Mouse (Mus musculus) E14TG2a.4 (cell line): ENCODE measurements around the gene Mex3d.
A peak's percentile ranks its signal among the peaks of the same experiment; 100 is the strongest.

ENCODE experiments used
- H3K27me3 ChIP-seq: 2 replicates; pipeline ENCODE4 v1.6.1; 2014; ENCODE audit warnings: low read length, control low read depth; ENCODE audit not compliant: insufficient read depth
- H3K36me3 ChIP-seq: 2 replicates; pipeline ENCODE4 v1.6.1; 2014; ENCODE audit warnings: low read length, control low read depth; ENCODE audit not compliant: insufficient read depth
- H3K4me1 ChIP-seq: replicated peaks from 2 replicates; pipeline ENCODE4 v1.6.1; 2014; ENCODE audit warnings: low read depth, low read length, control low read depth
- H3K4me3 ChIP-seq: replicated peaks from 2 replicates; pipeline ENCODE4 v1.5.1; 2014; ENCODE audit warnings: mild to moderate bottlenecking, low read length
- H3K9me3 ChIP-seq: 2 replicates; pipeline ENCODE4 v1.6.1; 2014; ENCODE audit warnings: low read length, control low read depth
- CTCF ChIP-seq: conservative IDR thresholded peaks from 2 replicates; pipeline ENCODE4 v1.5.1; 2014; ENCODE audit warnings: low read length
- NANOG ChIP-seq: IDR thresholded peaks from 2 replicates; pipeline ENCODE4 v1.6.1; 2014; ENCODE audit warnings: borderline replicate concordance, low read length, mixed read lengths
- POU5F1 ChIP-seq: IDR thresholded peaks from 2 replicates; pipeline ENCODE4 v1.6.1; 2014; ENCODE audit warnings: low read length, borderline replicate concordance

Mex3d gene

GRCm38 (mm10) chr10:80374063-80374462, 13.4 kb downstream of the Mex3d start:
- H3K4me1 ChIP-seq: peaks cover 38% of the 10 kb centered on the region
- H3K27me3 ChIP-seq: peaks cover 20% of the 10 kb centered on the region
- no peaks in the 10 kb centered on the region for H3K36me3 ChIP-seq
- no peak overlapping the region for H3K4me3 ChIP-seq
- no peaks in the 10 kb centered on the region for H3K9me3 ChIP-seq
- no peak for TF ChIP-seq NANOG
- peak; percentile 60 for TF ChIP-seq CTCF
- TF ChIP-seq POU5F1: no peak

DNA sequence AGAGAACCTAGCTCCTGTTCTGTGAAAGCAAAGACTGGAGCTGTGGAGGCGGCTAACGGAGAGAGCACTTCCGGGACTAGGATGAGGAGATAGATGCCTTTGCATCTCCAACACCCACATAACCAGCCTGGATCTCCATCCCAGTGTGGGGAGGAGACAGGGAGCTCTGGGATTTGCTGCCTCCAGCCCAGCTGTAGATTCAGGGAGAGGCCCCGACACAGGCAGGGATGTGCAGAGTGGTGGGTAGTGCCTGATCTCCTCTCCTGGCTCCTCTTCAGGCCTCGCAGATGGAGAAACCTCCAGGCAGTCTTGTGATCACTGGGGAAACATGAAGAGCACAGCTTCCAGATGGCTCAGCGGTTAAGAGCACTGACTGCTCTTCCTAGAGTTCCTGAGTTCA, 14.8 kb downstream of the Mex3d start:
- Histone ChIP-seq H3K27me3 (peaks cover 30% of the 10 kb centered on the region), H3K4me3 (0 out of 2 replicates have a peak overlapping the region, but pooled peaks have one; percentile 1), H3K4me1 (peaks cover 33% of the 10 kb centered on the region), H3K36me3 (no peaks in the 10 kb centered on the region), H3K9me3 (peaks cover 3% of the 10 kb centered on the region; the same call in 1 of the 2 replicates)
- TF ChIP-seq NANOG: no peak
- no peak for TF ChIP-seq CTCF
- TF ChIP-seq POU5F1: no peak

GRCm38 (mm10) chr10:80371983-80372382, 15.5 kb downstream of the Mex3d start:
- H3K4me1 ChIP-seq: peaks cover 37% of the 10 kb centered on the region
- peaks cover 3% of the 10 kb centered on the region; the same call in 1 of the 2 replicates for H3K9me3 ChIP-seq
- TF ChIP-seq NANOG (no peak), CTCF (no peak), POU5F1 (no peak)

GRCm38 (mm10) chr10:80371411-80371966, 16.0 kb downstream of the Mex3d start:
- Histone ChIP-seq H3K27me3 (peaks cover 37% of the 10 kb centered on the region), H3K4me1 (peaks cover 40% of the 10 kb centered on the region), H3K9me3 (peaks cover 3% of the 10 kb centered on the region; the same call in 1 of the 2 replicates), H3K36me3 (no peaks in the 10 kb centered on the region), H3K4me3 (peak overlapping the region; percentile 46)
- no peak for TF ChIP-seq CTCF
- no peak for TF ChIP-seq NANOG
- no peak for TF ChIP-seq POU5F1

More at GRCm38 (mm10) chr10:80371983-80372382, 15.5 kb downstream of the Mex3d start:
- Histone ChIP-seq H3K4me3 (0 out of 2 replicates have a peak overlapping the region, but pooled peaks have one; percentile 46), H3K27me3 (peaks cover 37% of the 10 kb centered on the region), H3K36me3 (no peaks in the 10 kb centered on the region)

- no peak overlapping the region; the same call in 1 of the 2 replicates for H3K4me3 ChIP-seq
- H3K9me3 ChIP-seq: peaks cover 3% of the 10 kb centered on the region; the same call in 1 of the 2 replicates
- peaks cover 40% of the 10 kb centered on the region for H3K4me1 ChIP-seq
- peaks cover 42% of the 10 kb centered on the region for H3K27me3 ChIP-seq
- TF ChIP-seq CTCF (peak; percentile 57), POU5F1 (no peak)
- no peaks in the 10 kb centered on the region for H3K36me3 ChIP-seq
Measured at GRCm38 (mm10) chr10:80369995-80370747, 17.3 kb downstream of the Mex3d start.

DNA sequence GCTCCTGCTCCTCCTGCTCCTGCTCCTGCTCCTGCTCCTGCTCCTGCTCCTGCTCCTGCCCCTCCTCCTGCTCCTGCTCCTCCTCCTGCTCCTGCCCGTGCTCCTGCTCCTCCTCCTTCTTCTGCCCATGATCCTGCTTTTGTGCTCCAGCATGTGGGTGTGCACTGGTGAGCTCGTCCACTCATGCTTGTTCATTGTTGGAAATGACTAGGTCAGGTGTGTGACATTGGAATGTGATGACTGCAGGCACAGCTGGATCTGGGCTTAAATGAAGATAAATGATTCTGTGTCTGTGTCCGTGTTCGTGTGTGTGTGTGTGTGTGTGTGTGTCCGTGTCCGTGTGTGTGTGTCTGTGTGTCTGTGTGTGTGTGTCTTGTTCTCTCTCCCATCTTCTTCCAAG, 19.1 kb downstream of the Mex3d start:
- Histone ChIP-seq H3K4me1 (peaks cover 40% of the 10 kb centered on the region), H3K36me3 (no peaks in the 10 kb centered on the region), H3K4me3 (no peak overlapping the region), H3K9me3 (peaks cover 3% of the 10 kb centered on the region; the same call in 1 of the 2 replicates), H3K27me3 (peaks cover 56% of the 10 kb centered on the region)
- TF ChIP-seq CTCF: no peak
- no peak for TF ChIP-seq POU5F1
- no peak for TF ChIP-seq NANOG

- H3K27me3 ChIP-seq: peaks cover 54% of the 10 kb centered on the region
Measured at GRCm38 (mm10) chr10:80367954-80368353, 19.5 kb downstream of the Mex3d start.

DNA sequence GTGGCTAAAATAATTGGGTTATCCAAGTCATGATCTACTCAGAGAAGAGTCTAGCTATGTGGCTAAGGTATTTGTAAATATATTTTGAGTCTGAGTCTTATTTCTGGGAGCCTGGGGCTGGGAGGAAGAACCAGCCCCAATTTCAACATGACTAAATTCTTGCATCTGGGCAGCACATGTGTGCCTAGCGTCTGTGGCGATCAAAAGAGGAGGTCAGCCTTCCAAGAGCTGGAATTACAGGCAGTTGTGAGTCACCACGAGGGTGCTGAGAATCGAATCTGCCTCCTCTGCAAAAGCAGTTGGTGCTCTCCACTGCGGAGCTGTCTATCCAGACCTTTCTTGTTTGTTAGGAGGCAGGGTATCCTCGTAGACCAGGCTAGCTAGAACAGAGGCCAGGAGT, 21.7 kb downstream of the Mex3d start:
- TF ChIP-seq POU5F1: no peak
- no peak for TF ChIP-seq CTCF
- TF ChIP-seq NANOG: no peak
- Histone ChIP-seq H3K36me3 (no peaks in the 10 kb centered on the region), H3K4me3 (no peak overlapping the region), H3K4me1 (peaks cover 23% of the 10 kb centered on the region; the same call in 1 of the 2 replicates), H3K9me3 (peaks cover 3% of the 10 kb centered on the region; the same call in 1 of the 2 replicates), H3K27me3 (peaks cover 51% of the 10 kb centered on the region)

More at GRCm38 (mm10) chr10:80367954-80368353, 19.5 kb downstream of the Mex3d start:
- H3K4me3 ChIP-seq: no peak overlapping the region
- H3K4me1 ChIP-seq: peaks cover 40% of the 10 kb centered on the region
- no peaks in the 10 kb centered on the region for H3K36me3 ChIP-seq
- TF ChIP-seq POU5F1: no peak
- TF ChIP-seq NANOG: no peak
- no peak for TF ChIP-seq CTCF
- peaks cover 3% of the 10 kb centered on the region; the same call in 1 of the 2 replicates for H3K9me3 ChIP-seq
